Mouse (Mus musculus) 3T3-L1 (cell line): ENCODE measurements around the gene Gm20388.

ENCODE experiments used
- DNase-seq: peaks from one replicate; pipeline ENCODE4 v3.0.0-alpha.2; 2015; ENCODE audit warnings: low read depth, low spot score

Gm20388 gene

GRCm38 (mm10) chr8:121620801-121621516, 1710.3 kb downstream of the Gm20388 start:
- DNase-seq, result no peak

DNA sequence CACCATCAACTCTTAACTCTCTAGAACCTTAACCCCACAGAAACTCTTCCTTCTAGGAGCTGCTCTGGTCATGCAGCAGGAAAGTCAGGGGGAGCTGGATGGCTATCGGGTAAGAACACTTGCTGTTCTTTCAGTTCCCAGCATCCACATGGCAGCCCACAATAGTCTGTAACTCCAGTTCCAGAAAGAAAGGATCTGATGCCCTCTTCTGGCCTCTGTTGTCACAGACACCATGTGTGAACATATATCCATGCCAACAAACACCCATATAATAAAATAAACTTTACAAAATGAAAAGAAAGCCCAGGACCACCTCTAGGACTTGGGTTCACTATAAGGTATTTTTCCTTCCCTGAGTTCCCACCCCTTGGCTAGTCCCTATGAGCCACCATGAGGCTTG, 1711.2 kb downstream of the Gm20388 start:
- peak; percentile 21 for DNase-seq

- no peak for DNase-seq
Measured at GRCm38 (mm10) chr8:121623043-121623442, 1712.4 kb downstream of the Gm20388 start.

DNA sequence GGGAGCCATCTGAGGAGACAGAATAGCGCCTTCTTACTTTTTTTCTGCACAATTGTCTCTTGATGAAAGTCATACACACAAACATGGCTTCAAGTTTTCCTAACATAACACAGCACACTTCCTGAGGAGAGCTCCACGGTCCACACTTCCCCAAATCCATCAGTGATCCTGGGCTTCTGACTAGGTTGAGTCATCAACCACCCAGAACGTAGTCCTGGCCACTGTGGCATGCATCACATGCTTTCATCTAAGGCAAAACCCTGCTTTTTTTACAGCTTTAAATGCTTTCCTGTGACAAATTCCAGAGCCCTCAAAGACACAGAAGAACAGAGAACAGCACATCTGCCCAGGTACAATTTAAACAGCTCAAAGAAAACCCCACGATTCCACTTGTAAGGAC, 1718.0 kb downstream of the Gm20388 start:
- peak; percentile 62 for DNase-seq

DNA sequence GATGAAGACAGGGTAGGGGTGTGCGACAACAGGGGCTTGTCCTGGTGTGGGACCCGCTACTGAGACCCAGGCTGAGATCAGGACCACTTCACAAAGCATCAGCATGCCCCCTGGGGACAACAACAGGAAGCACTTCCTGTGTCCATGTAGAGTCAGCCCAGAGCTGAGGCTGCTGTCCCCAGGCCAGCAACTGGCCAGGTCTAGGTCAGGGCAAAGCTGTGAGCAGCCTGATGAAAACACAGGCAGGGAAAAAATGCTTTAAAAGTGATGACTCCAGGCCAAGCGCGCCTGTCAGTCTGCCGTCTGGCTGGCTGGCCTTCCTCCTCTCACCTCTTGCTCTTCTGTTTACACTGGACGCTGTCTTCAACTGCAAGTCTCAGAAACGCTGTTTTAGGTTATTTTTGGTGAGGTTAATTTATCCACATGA, 1721.0 kb downstream of the Gm20388 start:
- peak; percentile 74 for DNase-seq

- DNase-seq, result no peak
Measured at GRCm38 (mm10) chr8:121632401-121632800, 1721.8 kb downstream of the Gm20388 start.

DNA sequence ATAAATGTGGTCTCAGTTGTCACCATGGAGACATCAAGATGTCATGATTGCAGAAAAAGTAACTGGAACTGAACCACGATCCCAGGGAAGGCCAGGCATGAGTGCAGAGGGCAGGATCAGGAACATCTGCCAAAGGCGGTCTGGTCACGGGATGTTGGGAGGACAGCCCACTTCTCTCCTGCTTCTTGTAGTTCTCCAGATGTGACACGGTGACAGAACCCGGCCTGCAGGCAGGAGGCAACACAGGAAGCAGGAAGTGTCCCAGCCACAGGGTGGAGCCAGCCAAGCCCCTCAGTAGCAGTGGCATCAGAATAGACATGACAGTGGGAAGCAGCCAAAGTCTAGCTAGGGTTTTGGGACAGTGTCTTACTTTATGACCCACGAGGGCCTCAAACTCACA, 1724.9 kb downstream of the Gm20388 start:
- peak; percentile 13 for DNase-seq

DNA sequence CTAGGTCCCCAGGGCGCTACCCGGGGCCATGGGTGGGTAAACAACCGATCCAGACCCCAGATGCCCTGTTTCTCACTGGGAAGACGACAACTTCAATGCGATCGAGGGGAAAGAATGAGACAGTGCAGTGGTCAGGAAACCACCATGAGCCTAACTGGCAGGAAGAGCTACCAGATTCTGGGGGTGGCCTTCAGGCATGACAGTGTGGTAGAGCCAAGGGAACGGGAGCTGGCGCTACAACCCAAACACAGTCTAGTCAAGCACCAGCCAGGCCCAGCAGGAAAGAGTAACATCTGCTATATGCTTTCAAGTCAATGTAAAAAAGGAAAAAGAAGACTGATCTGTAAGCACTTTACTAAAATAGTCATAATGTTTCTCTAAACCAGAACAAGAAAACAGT, 1725.5 kb downstream of the Gm20388 start:
- DNase-seq, result no peak

- DNase-seq, result no peak
Measured at GRCm38 (mm10) chr8:121642804-121643203, 1732.2 kb downstream of the Gm20388 start.

- no peak for DNase-seq
Measured at GRCm38 (mm10) chr8:121643384-121643783, 1732.7 kb downstream of the Gm20388 start.

GRCm38 (mm10) chr8:121647511-121648215, 1737.0 kb downstream of the Gm20388 start:
- peak; percentile 28 for DNase-seq

DNA sequence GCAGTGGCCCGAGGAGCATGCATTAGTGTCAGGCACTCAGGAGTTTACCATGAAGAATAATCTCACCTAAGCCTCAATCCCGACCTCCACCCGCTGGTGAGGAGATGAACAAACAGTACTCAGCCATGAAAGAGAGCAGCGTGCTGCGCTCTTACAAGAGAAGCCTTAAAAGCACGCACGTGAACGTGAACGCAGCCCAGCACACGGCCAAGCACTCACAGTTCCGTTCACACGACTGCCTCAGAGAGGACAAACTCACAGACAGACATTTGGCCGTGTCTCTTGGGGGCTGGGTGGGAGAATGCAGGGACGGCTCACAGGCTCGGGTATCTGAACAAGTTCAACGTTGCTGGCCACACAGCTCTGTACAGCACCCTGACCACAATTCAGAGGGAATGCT, 1737.8 kb downstream of the Gm20388 start:
- DNase-seq, result no peak

DNA sequence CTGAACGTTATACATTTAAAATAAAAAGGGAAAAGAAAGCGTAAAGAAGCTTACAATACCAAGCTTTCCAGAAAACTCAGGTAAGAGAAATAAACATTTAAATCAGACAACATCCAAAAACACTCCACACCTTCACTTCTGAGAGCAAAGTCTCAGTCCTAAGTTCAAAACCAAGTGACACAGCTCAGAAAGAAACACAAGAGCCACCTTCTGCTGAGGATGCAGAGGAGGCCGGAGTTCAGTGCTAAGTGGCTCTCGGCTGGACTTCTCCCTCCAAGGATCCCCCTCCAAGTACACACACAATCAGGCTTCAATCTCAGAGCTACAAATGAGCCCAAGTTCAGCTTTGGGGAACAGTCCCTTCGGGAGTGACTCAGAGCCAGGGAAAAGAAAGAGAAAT, 1738.8 kb downstream of the Gm20388 start:
- no peak for DNase-seq

DNA sequence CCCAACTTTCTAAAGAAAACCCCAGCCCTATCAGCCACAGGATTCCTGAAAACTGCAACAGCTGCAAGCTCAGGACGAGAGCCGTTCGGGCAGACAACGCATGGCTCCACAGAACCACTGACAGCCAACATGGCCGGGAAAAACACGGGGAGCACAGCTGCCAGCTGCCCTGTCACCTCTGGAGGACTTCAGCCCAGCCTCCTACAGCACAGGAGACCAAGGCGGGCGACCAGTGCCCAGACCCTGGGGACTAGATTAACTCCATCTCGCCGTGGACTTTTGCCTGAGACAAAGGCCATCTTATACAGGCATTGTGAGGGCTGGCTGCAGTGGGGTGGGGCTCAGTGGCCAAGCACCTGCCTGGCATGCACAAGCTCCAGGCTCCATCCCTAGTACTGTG, 1739.3 kb downstream of the Gm20388 start:
- no peak for DNase-seq

DNA sequence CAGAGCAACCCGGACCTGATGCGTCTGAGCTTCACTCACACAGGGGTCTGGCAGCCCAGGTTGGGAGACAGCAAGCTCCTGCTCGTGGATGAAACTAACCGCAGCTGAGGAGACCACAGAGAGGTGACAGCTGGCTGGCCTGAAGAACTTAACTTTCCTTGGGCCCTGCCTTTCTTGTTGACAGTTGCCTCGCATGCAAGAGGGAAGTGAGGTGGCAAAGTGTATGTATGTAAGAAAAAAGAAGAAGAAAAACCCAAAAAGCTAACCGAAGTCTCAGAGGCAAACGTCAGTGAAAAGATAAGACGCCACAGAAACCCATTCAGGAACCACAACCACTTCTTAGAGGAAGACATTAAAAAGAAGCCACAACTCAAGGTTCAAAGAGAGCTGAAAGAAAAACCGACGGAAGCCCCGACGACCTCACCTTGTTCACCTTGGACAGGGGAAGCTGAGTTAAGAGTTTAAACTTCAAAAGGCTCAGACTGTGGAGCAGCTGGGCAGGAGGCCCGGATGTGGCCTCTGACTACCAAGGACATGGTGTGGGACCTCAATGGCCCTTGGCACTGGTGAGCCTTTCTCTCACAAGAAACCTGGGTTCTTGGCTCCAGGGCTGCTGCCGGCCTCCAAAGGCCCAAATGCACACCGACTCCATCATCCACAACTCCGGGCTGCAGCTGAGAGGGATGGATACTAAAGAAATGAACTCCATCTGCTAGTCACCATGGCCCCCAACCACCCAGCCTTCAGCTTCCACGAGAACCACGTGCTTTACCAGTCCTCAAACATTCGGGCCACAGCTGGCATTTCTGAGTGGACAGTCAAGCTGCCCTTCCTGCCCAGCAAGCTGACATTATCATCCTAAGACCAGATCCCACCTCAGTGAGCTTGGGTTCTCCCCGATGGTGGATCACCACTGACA, 1740.0 kb downstream of the Gm20388 start:
- no peak for DNase-seq

DNA sequence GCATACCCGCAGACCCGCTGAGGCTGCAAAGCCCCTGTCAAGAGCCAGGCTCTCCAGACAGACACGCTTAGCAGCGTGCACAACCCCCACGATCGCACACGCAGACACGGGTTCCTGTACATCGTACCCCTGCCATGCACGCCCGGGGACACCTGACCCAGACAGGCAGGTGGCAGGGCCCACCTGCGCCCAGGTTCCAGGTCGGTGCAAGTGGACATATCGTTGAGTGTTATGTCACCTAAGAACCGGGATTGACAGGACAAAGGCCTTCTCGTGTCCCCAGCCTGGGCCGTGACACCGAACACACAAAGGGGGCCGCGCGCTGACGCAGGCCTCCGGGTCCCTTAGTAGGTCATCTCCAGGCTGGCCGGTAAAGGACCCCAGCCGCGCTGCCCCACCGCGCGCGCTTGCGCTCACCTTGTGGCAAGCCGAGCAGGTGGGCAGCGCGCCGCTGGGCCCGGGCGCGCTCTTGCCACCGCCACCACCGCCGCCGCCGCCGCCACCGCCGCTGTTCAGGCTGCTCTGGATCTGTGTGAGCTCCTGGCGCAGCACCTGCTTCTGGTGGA, 1740.8 kb downstream of the Gm20388 start:
- no peak for DNase-seq

GRCm38 (mm10) chr8:121651874-121652361, 1741.3 kb downstream of the Gm20388 start:
- DNase-seq, result peak; percentile 36

GRCm38 (mm10) chr8:121652774-121653323, 1742.2 kb downstream of the Gm20388 start, which contains the start of gene Zcchc14:
Gene Zcchc14, minus strand, starts transcription at chr8:121652901.
- peak; percentile 95 for DNase-seq

GRCm38 (mm10) chr8:121653340-121654019, 1742.8 kb downstream of the Gm20388 start:
- DNase-seq, result peak; percentile 48

- DNase-seq, result no peak
Measured at GRCm38 (mm10) chr8:121654131-121654530, 1743.5 kb downstream of the Gm20388 start.
